Mouse (Mus musculus): ENCODE results near the gene Kremen2. TPM values are rescaled to one million over a fixed set of nuclear protein-coding genes. Genes with fewer than 3 reads are reported as not detected.

The Kremen2 gene
- total RNA-seq, 2 experiments from 2014 or later: 0.36 TPM; not detected in 1

DNA sequence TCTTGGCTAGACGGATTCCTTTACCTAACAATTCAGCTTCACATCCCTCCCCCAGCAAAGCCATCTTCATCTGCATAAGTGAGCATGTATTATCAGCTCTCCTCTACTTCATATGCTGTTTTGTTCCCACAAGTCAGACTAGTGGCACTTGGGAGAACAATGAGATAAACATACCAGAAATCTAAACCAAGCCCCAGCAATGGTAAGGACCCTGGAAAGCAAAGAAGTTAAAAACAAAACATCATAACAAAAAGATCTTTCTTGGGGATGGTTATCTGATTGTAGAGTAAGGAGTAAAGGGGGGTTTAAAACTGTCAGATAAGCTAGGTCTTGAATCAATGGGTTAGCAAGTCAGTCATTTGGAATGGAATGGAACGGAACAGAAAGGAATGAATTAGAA is 24.9 kb upstream of the Kremen2 start:
- intact Hi-C loops (cut with DNase I): loop anchor here (5.0 kb wide), 1 partner anchor 57 kb away; the partner anchor contains the start of gene Elob
- no peak for DNase-seq (ENCODE audit: extremely low spot score in 1 of 2, low spot score in 2 of 2)

DNA sequence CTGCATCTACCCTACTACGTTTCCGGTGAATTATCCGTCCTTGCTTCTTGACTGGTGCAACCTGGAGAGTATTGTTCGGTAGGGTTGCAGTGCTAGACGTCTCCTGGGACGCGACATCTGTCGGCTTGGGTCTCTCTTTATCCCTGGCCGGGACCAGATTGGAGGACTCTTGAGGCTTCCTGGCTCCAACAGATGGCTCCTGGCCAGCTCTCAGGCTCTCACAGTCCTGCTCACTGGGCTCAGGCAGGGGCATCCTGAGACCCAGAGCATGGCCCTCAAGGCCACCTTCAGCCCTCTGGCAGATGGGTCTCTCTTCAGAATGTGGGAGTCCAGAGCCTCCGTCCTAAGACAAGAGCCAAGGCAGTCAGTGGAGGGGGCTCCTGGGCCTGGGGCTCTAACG is 17.3 kb upstream of the Kremen2 start:
- DNase-seq (ENCODE audit: extremely low spot score in 1 of 2, low spot score in 2 of 2): no peak
- intact Hi-C loops (cut with DNase I): no loop called here

GRCm38 (mm10) chr17:23761155-23761554 is 15.5 kb upstream of the Kremen2 start:
- intact Hi-C loops (cut with DNase I): no loop called here
- no peak for DNase-seq (ENCODE audit: extremely low spot score in 1 of 2, low spot score in 2 of 2)

- DNase-seq (ENCODE audit: extremely low spot score in 1 of 2, low spot score in 2 of 2): no peak
- intact Hi-C loops (cut with DNase I): no loop called here
Observed at GRCm38 (mm10) chr17:23760231-23760630, 14.6 kb upstream of the Kremen2 start.

GRCm38 (mm10) chr17:23758801-23759200 is 13.2 kb upstream of the Kremen2 start:
- intact Hi-C loops (cut with DNase I): no loop called here
- DNase-seq (ENCODE audit: extremely low spot score in 1 of 2, low spot score in 2 of 2): no peak

- no peak for DNase-seq (ENCODE audit: extremely low spot score in 1 of 2, low spot score in 2 of 2)
- intact Hi-C loops (cut with DNase I): no loop called here
Observed at GRCm38 (mm10) chr17:23757581-23757980, 11.9 kb upstream of the Kremen2 start.

- intact Hi-C loops (cut with DNase I): no loop called here
- DNase-seq (ENCODE audit: extremely low spot score in 1 of 2, low spot score in 2 of 2): no peak
Observed at GRCm38 (mm10) chr17:23755689-23756088, 10.1 kb upstream of the Kremen2 start.

- intact Hi-C loops (cut with DNase I): no loop called here
- DNase-seq (ENCODE audit: extremely low spot score in 1 of 2, low spot score in 2 of 2): no peak
Observed at GRCm38 (mm10) chr17:23749400-23750191, 4.0 kb upstream of the Kremen2 start.

GRCm38 (mm10) chr17:23748631-23749391 is 3.2 kb upstream of the Kremen2 start:
- DNase-seq (ENCODE audit: extremely low spot score in 1 of 2, low spot score in 2 of 2): peak; percentile 39 to 67
- intact Hi-C loops (cut with DNase I): no loop called here

GRCm38 (mm10) chr17:23748026-23748425 is 2.4 kb upstream of the Kremen2 start:
- DNase-seq (ENCODE audit: extremely low spot score in 1 of 2, low spot score in 2 of 2): no peak
- intact Hi-C loops (cut with DNase I): no loop called here

- intact Hi-C loops (cut with DNase I): no loop called here
Observed at GRCm38 (mm10) chr17:23747471-23747870, 1.8 kb upstream of the Kremen2 start.

DNA sequence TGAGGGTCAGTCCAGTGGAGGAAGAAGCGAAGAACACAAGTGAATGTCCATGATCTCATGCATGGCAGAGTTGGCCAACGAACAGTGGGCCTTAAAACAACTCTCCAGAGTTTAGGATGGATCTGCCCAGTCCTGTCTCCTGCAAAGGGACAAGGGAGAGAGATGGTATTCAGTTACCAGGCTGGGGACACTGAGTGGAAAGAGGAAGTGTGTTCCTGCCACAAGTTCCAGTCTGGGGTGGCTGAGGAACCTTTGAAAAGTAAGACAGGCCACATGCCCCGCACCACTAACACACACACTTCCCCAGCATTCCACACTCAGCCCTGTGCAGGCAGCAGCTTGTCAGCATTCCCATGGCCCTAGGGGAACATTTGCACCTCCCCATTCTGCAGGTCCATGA is 1.1 kb upstream of the Kremen2 start:
- intact Hi-C loops (cut with DNase I): no loop called here
- no peak for DNase-seq (ENCODE audit: extremely low spot score in 1 of 2, low spot score in 2 of 2)

More at GRCm38 (mm10) chr17:23747471-23747870, 1.8 kb upstream of the Kremen2 start:
- no peak for DNase-seq (ENCODE audit: extremely low spot score in 1 of 2, low spot score in 2 of 2)

DNA sequence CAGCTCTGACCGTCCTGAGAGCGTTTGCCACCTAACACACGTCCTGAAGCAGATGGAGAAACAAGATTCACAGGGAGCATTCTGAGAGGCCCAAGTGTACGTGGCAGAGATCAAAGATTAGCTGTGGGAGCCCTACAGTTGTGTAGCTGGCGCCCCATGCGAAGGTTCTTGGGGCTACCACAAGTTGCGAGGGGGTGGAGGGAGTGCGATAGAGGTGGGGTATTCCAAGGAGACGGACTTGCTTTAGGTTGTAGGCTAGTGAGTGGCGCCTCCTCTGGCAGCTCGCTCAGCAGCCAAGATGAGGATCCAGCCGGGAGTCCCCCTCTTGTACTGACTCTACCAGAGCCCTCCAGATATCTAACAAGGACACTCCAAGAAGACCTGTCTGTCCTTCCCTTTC is 678 bp upstream of the Kremen2 start:
- intact Hi-C loops (cut with DNase I): no loop called here
- DNase-seq (ENCODE audit: extremely low spot score in 1 of 2, low spot score in 2 of 2): no peak

GRCm38 (mm10) chr17:23744651-23745050 is 982 bp downstream of the Kremen2 start:
- DNase-seq (ENCODE audit: extremely low spot score in 1 of 2, low spot score in 2 of 2): no peak
- intact Hi-C loops (cut with DNase I): no loop called here

GRCm38 (mm10) chr17:23744076-23744475 is 1.6 kb downstream of the Kremen2 start:
- DNase-seq (ENCODE audit: extremely low spot score in 1 of 2, low spot score in 2 of 2): no peak
- intact Hi-C loops (cut with DNase I): no loop called here

GRCm38 (mm10) chr17:23742941-23743340 is 2.7 kb downstream of the Kremen2 start:
- intact Hi-C loops (cut with DNase I): no loop called here
- no peak for DNase-seq (ENCODE audit: extremely low spot score in 1 of 2, low spot score in 2 of 2)

DNA sequence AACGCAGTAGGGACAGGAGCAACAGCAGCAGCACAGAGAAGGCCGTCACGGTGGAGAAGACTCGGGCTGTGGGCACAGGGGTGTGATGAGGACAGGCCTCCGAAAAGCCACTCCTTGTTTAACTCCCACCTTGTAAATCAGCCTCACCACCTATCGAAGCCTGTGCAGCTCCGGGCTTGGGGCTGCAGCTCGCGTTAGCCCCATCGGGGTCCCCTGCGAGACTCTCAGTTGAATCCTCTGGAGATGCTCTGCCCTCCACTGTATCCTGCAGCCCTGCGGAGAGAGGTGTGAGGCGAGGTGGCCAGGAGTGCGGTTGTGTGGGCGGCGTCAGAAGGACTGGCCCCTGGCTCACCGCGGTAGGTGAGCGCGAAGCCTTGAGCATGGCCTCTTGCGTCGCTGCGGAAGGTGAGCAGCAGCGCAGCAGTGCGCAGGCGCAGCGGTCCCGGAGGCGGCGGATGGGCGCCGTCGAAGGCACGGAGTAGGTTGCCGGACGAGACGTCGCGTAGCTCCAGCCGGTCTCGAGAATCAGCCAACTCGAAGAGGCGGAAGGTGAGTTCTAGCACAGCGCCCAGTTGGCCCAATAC is 3.3 kb downstream of the Kremen2 start:
- no peak for DNase-seq (ENCODE audit: extremely low spot score in 1 of 2, low spot score in 2 of 2)
- intact Hi-C loops (cut with DNase I): no loop called here

GRCm38 (mm10) chr17:23741359-23742209 is 4.0 kb downstream of the Kremen2 start:
- intact Hi-C loops (cut with DNase I): no loop called here
- no peak for DNase-seq (ENCODE audit: extremely low spot score in 1 of 2, low spot score in 2 of 2)

GRCm38 (mm10) chr17:23740598-23741021 is 5.0 kb downstream of the Kremen2 start, which contains the start of gene Paqr4:
Gene Paqr4, minus strand, starts transcription at chr17:23740867.
- intact Hi-C loops (cut with DNase I): no loop called here
- no peak for DNase-seq (ENCODE audit: extremely low spot score in 1 of 2, low spot score in 2 of 2)
